Comparison of ENCODE assay signal across 10 mouse cellular contexts in the genomic region with DNA sequence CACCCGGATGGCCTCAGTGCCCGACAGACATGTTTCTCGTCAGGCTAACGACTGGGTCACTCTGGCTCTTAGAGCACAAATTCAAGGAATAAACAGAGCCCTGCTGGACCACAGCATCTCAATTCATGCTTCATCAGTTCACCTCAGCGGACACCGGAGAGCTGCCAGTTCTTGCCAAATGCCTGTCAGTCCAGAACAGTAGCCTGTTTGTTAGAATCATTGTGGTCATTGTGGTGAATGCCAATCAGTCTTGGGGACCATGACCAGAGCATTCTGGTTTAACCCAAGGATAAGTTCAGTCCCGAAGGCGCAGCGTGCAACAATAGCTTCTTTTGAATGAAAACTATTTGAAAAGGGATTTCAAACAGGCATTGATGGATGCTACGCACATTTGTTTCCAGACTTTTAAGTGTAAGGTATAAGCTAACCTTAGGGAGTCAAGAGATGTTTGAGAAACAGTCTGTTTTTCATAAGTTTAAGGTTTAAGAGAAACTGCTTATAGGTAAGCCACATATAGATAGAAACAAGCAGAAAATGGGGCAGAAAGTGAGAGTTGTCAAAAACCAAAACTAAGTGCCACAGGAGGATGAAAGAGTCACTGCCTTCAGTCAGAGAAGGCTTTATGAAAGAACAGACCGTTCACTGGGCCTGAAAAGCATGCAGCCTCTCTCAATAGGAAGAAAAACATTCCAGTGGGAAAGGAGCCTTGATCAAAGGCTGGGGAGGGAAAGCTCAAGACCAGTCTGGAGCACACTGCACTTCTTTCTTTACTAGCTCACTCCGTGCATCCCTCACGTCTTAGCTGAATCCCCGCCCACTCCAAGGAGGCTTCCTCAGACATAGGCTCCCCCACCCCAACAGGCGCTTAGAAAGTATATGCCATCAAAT. TPM values are rescaled to one million over a fixed set of nuclear protein-coding genes. Genes with fewer than 3 reads are reported as not detected.
DNase-seq lines count a peak whose midpoint lies in the region; ATAC-seq and TF ChIP-seq lines count a peak whose summit lies in the region.
"Had no signal": no experiment of that assay in that cellular context is flagged by ENCODE, and none has a peak within 500 bp of the region (broad histone marks: within the 10 kb centered on the region; RNA-seq: fewer than 3 reads in every experiment).

No protein-coding gene starts in this region.

- peak overlapping the region; percentile 2; the same call in 1 of the 2 replicates for H3K27ac ChIP-seq in stomach, embryonic 14.5 days (ENCODE audit: low read length)
- no peak overlapping the region for H3K27ac ChIP-seq in stomach, postnatal 0 days (replicated peaks)
- peak overlapping the region; percentile 76 for H3K27ac ChIP-seq in forebrain, embryonic 11.5 days (ENCODE audit: low read depth, low read length)
- peak overlapping the region; percentile 55; the same call in 1 of the 2 replicates for H3K27ac ChIP-seq in olfactory bulb, adult 2 months (ENCODE audit: insufficient read depth, low read depth, low read length)
- H3K27ac ChIP-seq: heart, embryonic 15.5 days had no signal

- TF ChIP-seq EP300 in stomach, postnatal 0 days (optimal IDR thresholded peaks at IDR 0.05), result no peak

- 0 out of 2 replicates have a peak, but pooled peaks cover 2% of the 10 kb centered on the region for H3K4me1 ChIP-seq in stomach, embryonic 14.5 days (ENCODE audit: control insufficient read depth, insufficient read depth, low read length)
- 0 out of 2 replicates have a peak, but pooled peaks cover 2% of the 10 kb centered on the region for H3K4me1 ChIP-seq in stomach, postnatal 0 days (replicated peaks; ENCODE audit: control insufficient read depth, insufficient read depth)
- H3K4me1 ChIP-seq in forebrain, embryonic 11.5 days (replicated peaks; ENCODE audit: control insufficient read depth, insufficient read depth, low read length), result peaks cover 5% of the 10 kb centered on the region; the same call in 1 of the 2 replicates
- H3K4me1 ChIP-seq in olfactory bulb, adult 2 months (ENCODE audit: control insufficient read depth, insufficient read depth, low read length), result peaks cover 2% of the 10 kb centered on the region; the same call in 1 of the 2 replicates

- no peaks in the 10 kb centered on the region for H3K36me3 ChIP-seq in stomach, embryonic 14.5 days (ENCODE audit: control insufficient read depth, insufficient read depth, low read length)
- H3K36me3 ChIP-seq in stomach, postnatal 0 days (ENCODE audit: control insufficient read depth, insufficient read depth, low read length), result no peaks in the 10 kb centered on the region
- H3K36me3 ChIP-seq in forebrain, embryonic 11.5 days (ENCODE audit: control insufficient read depth, insufficient read depth, low read length), result no peaks in the 10 kb centered on the region
- H3K36me3 ChIP-seq: heart, embryonic 15.5 days had no signal

- no peaks in the 10 kb centered on the region for H3K9me3 ChIP-seq in stomach, embryonic 14.5 days (ENCODE audit: control insufficient read depth, low read depth, low read length)
- H3K9me3 ChIP-seq in stomach, postnatal 0 days (ENCODE audit: control insufficient read depth, low read length), result no peaks in the 10 kb centered on the region
- no peaks in the 10 kb centered on the region for H3K9me3 ChIP-seq in forebrain, embryonic 11.5 days (ENCODE audit: control insufficient read depth, low read length)
- H3K9me3 ChIP-seq: heart, embryonic 15.5 days had no signal

- TF ChIP-seq POLR2A in olfactory bulb, adult 2 months (IDR thresholded peaks at IDR 0.05; ENCODE audit: insufficient read depth, low read depth, low read length), result no peak

- TF ChIP-seq CTCF in stomach, postnatal 0 days (IDR thresholded peaks at IDR 0.05; ENCODE audit: low read depth), result no peak
- TF ChIP-seq CTCF in olfactory bulb, adult 2 months (IDR thresholded peaks at IDR 0.05; ENCODE audit: insufficient read depth, low read depth, low read length), result no peak

- no peak for DNase-seq in stomach, postnatal 0 days (ENCODE audit: low spot score)
- DNase-seq in forebrain, embryonic 11.5 days (ENCODE audit: low spot score), result peak; percentile 64
- DNase-seq in left cerebral cortex, postnatal 4 days, result peak; percentile 62
- no peak for DNase-seq in gastrocnemius, adult 8-10 months (ENCODE audit: low spot score in 2 of 2)
- no peak for DNase-seq in kidney, adult 18-20 months
- no peak for DNase-seq in cerebellum, adult 9-11 months
- DNase-seq: cerebellum, postnatal 25 days had no signal

- no peaks in the 10 kb centered on the region for H3K27me3 ChIP-seq in stomach, embryonic 14.5 days (ENCODE audit: control insufficient read depth, insufficient read depth, low read length)
- H3K27me3 ChIP-seq in stomach, postnatal 0 days (ENCODE audit: control insufficient read depth, insufficient read depth, low read length), result no peaks in the 10 kb centered on the region
- H3K27me3 ChIP-seq in forebrain, embryonic 11.5 days (ENCODE audit: control insufficient read depth, insufficient read depth, low read length), result no peaks in the 10 kb centered on the region

- intact Hi-C loops in left cerebral cortex, postnatal 4 days (cut with DNase I), result loop anchor here (10.0 kb wide), 1 partner anchor 403 kb away; no protein-coding TSS in a partner anchor

- 48% methylated on average over 15 of the region's 15 CpGs for WGBS in stomach, embryonic 14.5 days
- WGBS in stomach, postnatal 0 days, result 54% methylated on average over 15 of the region's 15 CpGs
- 14% methylated on average over 15 of the region's 15 CpGs for WGBS in forebrain, embryonic 11.5 days
- WGBS in olfactory bulb, adult 2 months, result 33% methylated on average over 15 of the region's 15 CpGs

- H3K9ac ChIP-seq in stomach, embryonic 14.5 days (replicated peaks; ENCODE audit: low read depth, low read length), result no peak overlapping the region
- no peak overlapping the region for H3K9ac ChIP-seq in stomach, postnatal 0 days (ENCODE audit: low read length)
- 0 out of 2 replicates have a peak overlapping the region, but pooled peaks have one; percentile 27 for H3K9ac ChIP-seq in forebrain, embryonic 11.5 days (ENCODE audit: low read length)
- H3K9ac ChIP-seq: heart, embryonic 15.5 days had no signal

- no peak overlapping the region for H3K4me2 ChIP-seq in stomach, embryonic 14.5 days (replicated peaks; ENCODE audit: low read depth, low read length)
- no peak overlapping the region for H3K4me2 ChIP-seq in stomach, postnatal 0 days (replicated peaks; ENCODE audit: low read depth)
- no peak overlapping the region; the same call in 1 of the 2 replicates for H3K4me2 ChIP-seq in forebrain, embryonic 11.5 days (ENCODE audit: low read depth, low read length, severe bottlenecking)
- H3K4me2 ChIP-seq: heart, embryonic 15.5 days had no signal

- ATAC-seq in stomach, embryonic 14.5 days (ENCODE audit: insufficient number of reproducible peaks, insufficient read depth, low FRiP score, low read depth), result no peak
- ATAC-seq in stomach, postnatal 0 days (ENCODE audit: low FRiP score, low TSS enrichment), result no peak
- ATAC-seq in forebrain, embryonic 11.5 days (replicated peaks; ENCODE audit: low FRiP score), result peak; percentile 47

- H3K4me3 ChIP-seq in stomach, embryonic 14.5 days (ENCODE audit: low read depth, low read length), result no peak overlapping the region
- no peak overlapping the region for H3K4me3 ChIP-seq in stomach, postnatal 0 days (ENCODE audit: low read depth, low read length)
- H3K4me3 ChIP-seq in forebrain, embryonic 11.5 days (ENCODE audit: low read depth, low read length), result no peak overlapping the region
- H3K4me3 ChIP-seq in olfactory bulb, adult 2 months (ENCODE audit: insufficient read depth, low read depth, low read length), result no peak overlapping the region
- H3K4me3 ChIP-seq: heart, embryonic 15.5 days had no signal

RNA-seq across cellular contexts. Expression of a gene that starts 3.3 kb away (rescaled TPM):
- polyA plus RNA-seq in stomach, embryonic 14.5 days (2014; fragmentation: Nextera tagmentation; extraction: Ambion mirVana), result 44.5 and 46.8 TPM in 2 replicates
- polyA plus RNA-seq in stomach, postnatal 0 days (2015; fragmentation: Nextera tagmentation; extraction: Ambion mirVana), result 40.0 and 42.2 TPM in 2 replicates
- polyA plus RNA-seq in forebrain, embryonic 11.5 days (2014; fragmentation: Nextera tagmentation; extraction: Ambion mirVana), result 55.3 and 63.1 TPM in 2 replicates
- total RNA-seq in left cerebral cortex, postnatal 4 days (2021), result 10 to 100 TPM; 22.3 to 26.3 TPM
- not detected in 2 replicates for polyA plus RNA-seq in olfactory bulb, adult 2 months (2012; ENCODE audit: insufficient read depth, insufficient read length, low replicate concordance, missing spikeins)
- total RNA-seq in gastrocnemius, adult 8-10 months (2022), result 10 to 100 TPM; 18.6 to 30.2 (median 25.3) TPM

RNA-seq across cellular contexts. Expression of a gene that starts 6.0 kb away (rescaled TPM):
- polyA plus RNA-seq in stomach, embryonic 14.5 days (2014; fragmentation: Nextera tagmentation; extraction: Ambion mirVana), result 41.1 and 46.0 TPM in 2 replicates
- polyA plus RNA-seq in stomach, postnatal 0 days (2015; fragmentation: Nextera tagmentation; extraction: Ambion mirVana), result 29.9 and 33.0 TPM in 2 replicates
- 49.4 and 53.3 TPM in 2 replicates for polyA plus RNA-seq in forebrain, embryonic 11.5 days (2014; fragmentation: Nextera tagmentation; extraction: Ambion mirVana)
- total RNA-seq in left cerebral cortex, postnatal 4 days (2021), result 10 to 100 TPM; 45.4 to 46.1 TPM
- polyA plus RNA-seq in olfactory bulb, adult 2 months (2012; ENCODE audit: insufficient read depth, insufficient read length, low replicate concordance, missing spikeins), result not detected in 2 replicates
- total RNA-seq in gastrocnemius, adult 8-10 months (2022), result 10 to 100 TPM; 14.8 to 16.5 (median 16.1) TPM

RNA-seq across cellular contexts. Expression of a gene that starts 22.8 kb away (rescaled TPM):
- 14.0 and 15.3 TPM in 2 replicates for polyA plus RNA-seq in stomach, embryonic 14.5 days (2014; fragmentation: Nextera tagmentation; extraction: Ambion mirVana)
- polyA plus RNA-seq in stomach, postnatal 0 days (2015; fragmentation: Nextera tagmentation; extraction: Ambion mirVana), result 5.3 and 5.7 TPM in 2 replicates
- 30.1 and 32.2 TPM in 2 replicates for polyA plus RNA-seq in forebrain, embryonic 11.5 days (2014; fragmentation: Nextera tagmentation; extraction: Ambion mirVana)
- 100 to 1,000 TPM; 184 to 186 TPM for total RNA-seq in left cerebral cortex, postnatal 4 days (2021)
- polyA plus RNA-seq in olfactory bulb, adult 2 months (2012; ENCODE audit: insufficient read depth, insufficient read length, low replicate concordance, missing spikeins), result 109 TPM in 1 of 2 replicates, not detected in the other
- 1 to 10 TPM; 3.5 to 7.7 (median 5.0) TPM for total RNA-seq in gastrocnemius, adult 8-10 months (2022)

RNA-seq across cellular contexts. Expression of a gene that starts 31.9 kb away (rescaled TPM):
- polyA plus RNA-seq in stomach, embryonic 14.5 days (2014; fragmentation: Nextera tagmentation; extraction: Ambion mirVana), result 7.4 and 15.0 TPM in 2 replicates
- 30.8 and 32.0 TPM in 2 replicates for polyA plus RNA-seq in stomach, postnatal 0 days (2015; fragmentation: Nextera tagmentation; extraction: Ambion mirVana)
- 2.2 and 2.8 TPM in 2 replicates for polyA plus RNA-seq in forebrain, embryonic 11.5 days (2014; fragmentation: Nextera tagmentation; extraction: Ambion mirVana)
- 10 to 100 TPM; 17.6 to 20.1 TPM for total RNA-seq in left cerebral cortex, postnatal 4 days (2021)
- not detected in 2 replicates for polyA plus RNA-seq in olfactory bulb, adult 2 months (2012; ENCODE audit: insufficient read depth, insufficient read length, low replicate concordance, missing spikeins)
- under 1 TPM in 2 of 4 experiments, not detected in 2; 0.19 to 0.31 TPM for total RNA-seq in gastrocnemius, adult 8-10 months (2022)

RNA-seq across cellular contexts. Expression of a gene that starts 34.3 kb away (rescaled TPM):
- polyA plus RNA-seq in stomach, embryonic 14.5 days (2014; fragmentation: Nextera tagmentation; extraction: Ambion mirVana), result 0.42 and 0.65 TPM in 2 replicates
- 0.34 TPM in 1 of 2 replicates, not detected in the other for polyA plus RNA-seq in stomach, postnatal 0 days (2015; fragmentation: Nextera tagmentation; extraction: Ambion mirVana)
- 0.63 and 0.68 TPM in 2 replicates for polyA plus RNA-seq in forebrain, embryonic 11.5 days (2014; fragmentation: Nextera tagmentation; extraction: Ambion mirVana)
- 1 to 10 TPM; 2.4 to 2.7 TPM for total RNA-seq in left cerebral cortex, postnatal 4 days (2021)
- not detected in 2 replicates for polyA plus RNA-seq in olfactory bulb, adult 2 months (2012; ENCODE audit: insufficient read depth, insufficient read length, low replicate concordance, missing spikeins)
- total RNA-seq in gastrocnemius, adult 8-10 months (2022), result not detected

Comparison
In these comparisons a context has a peak if more than half of its experiments do, and no peak if none do; other contexts are left out.
1. DNase-seq: peak in forebrain, embryonic 11.5 days (single experiment) and left cerebral cortex, postnatal 4 days (single experiment); none in stomach, postnatal 0 days (single experiment), gastrocnemius, adult 8-10 months (0 of 2), kidney, adult 18-20 months (single experiment) and cerebellum, adult 9-11 months (single experiment).
2. RNA of a gene that starts 3.3 kb away (polyA plus RNA-seq): 55.3 to 63.1 TPM in forebrain, embryonic 11.5 days, 44.5 to 46.8 TPM in stomach, embryonic 14.5 days and 40.0 to 42.2 TPM in stomach, postnatal 0 days; not detected in olfactory bulb, adult 2 months; every median in the first group is over 10 times any median in the second.